Mouse (Mus musculus) olfactory bulb, adult 2 months (tissue): ENCODE data around the gene Mid1.

Source experiments
- CTCF ChIP-seq: fragments of 200-500 bp; IDR thresholded peaks from 2 replicates; pipeline ENCODE4 v1.5.1; 2012; ENCODE audit warnings: low read depth, mild to moderate bottlenecking, low read length, moderate library complexity; ENCODE audit not compliant: insufficient read depth
- POLR2A ChIP-seq: fragments of 200-500 bp; IDR thresholded peaks from 2 replicates; pipeline ENCODE4 v1.6.1; 2012; ENCODE audit warnings: mild to moderate bottlenecking, low read depth, low read length, moderate library complexity; ENCODE audit not compliant: insufficient read depth

- no peak for TF ChIP-seq POLR2A
- TF ChIP-seq CTCF, result no peak
Measured at GRCm38 (mm10) chrX:169846187-169846586, 161.2 kb downstream of the Mid1 start.
